Mouse (Mus musculus): ENCODE results near the gene Cd244a.

Cd244a gene

GRCm38 (mm10) chr1:171558898-171559297, at the start of gene Cd244a:
Gene Cd244a, plus strand, starts transcription at chr1:171559193.
- DNase-seq (ENCODE audit: low read depth, low spot score), result no peak

DNA sequence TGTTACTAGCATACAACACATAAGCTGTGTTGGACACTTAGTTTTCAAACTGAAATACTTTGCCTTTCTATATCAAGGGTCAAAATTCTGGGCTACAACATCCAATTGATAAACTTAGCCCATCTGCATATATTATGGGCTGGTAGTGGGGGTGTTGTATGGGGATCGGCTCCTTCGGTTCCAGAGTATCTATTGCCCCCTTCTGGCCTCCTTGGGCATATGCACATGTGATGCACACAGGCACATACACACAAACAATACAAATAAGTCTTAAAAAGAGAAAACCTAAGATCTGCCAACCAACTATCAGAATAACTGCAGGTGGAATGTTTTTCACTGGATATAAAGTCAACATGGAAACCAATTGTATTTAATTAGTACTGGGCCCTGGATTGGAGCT, 45.8 kb upstream of the Cd244a start:
- DNase-seq (ENCODE audit: low read depth, low spot score), result peak; percentile 58

GRCm38 (mm10) chr1:171513760-171514159, 45.2 kb upstream of the Cd244a start:
- no peak for DNase-seq (ENCODE audit: low read depth, low spot score)

DNA sequence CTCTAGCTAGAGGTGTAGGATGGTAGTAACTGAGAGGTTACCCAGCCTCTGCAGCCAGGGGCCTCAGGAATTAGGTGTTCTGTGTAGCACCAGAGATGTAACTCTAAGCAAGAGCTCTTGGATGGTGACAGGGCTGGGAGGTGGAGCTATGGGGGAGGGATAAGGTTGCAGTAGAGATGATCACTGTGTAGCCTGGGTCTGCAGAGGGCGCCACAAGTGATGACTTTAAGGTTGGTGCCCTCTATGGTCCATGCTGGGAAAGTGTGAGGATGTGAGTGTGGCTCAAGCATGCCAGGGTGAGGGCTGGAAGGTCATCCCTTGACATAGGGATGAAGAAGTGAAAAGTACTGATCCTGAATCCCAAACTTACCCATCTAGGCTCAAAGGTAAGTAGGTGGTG, 44.0 kb upstream of the Cd244a start:
- DNase-seq (ENCODE audit: low read depth, low spot score), result peak; percentile 36

DNA sequence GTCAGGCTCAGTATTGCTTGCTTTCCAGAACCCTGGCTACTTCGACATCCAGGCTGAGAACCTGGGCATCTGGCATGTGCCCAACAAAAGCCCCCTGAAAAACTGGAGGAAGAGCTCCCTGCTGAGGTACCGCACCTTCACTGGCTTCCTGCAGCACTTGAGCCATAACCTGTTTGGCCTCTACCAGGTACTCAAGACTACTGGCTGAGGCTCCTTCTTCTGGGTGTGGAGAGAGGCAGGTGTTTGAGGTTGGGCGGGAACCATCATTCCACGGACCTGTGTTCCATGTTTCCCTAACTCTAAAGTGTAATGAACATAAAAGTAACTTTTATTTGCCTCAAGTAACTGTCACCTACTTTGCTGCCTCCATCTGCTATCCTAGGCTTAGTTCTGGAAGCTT, 43.4 kb upstream of the Cd244a start:
- DNase-seq (ENCODE audit: low read depth, low spot score), result no peak

DNA sequence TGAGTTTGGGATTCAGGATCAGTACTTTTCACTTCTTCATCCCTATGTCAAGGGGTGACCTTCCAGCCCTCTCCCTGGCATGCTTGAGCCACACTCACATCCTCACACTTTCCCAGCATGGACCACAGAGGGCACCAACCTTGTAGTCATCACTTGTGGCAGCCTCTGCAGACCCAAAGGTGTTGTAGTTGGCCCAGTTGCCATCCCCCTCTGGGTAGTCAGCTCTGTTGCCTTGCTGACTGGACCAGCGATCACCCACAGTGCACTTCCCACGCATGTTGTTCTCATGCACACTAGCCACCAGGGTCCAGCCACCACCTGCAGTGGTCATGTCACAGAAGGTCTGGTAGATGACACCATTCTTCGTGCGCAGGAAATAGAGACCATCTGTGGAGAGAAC, 27.6 kb upstream of the Cd244a start:
- no peak for DNase-seq (ENCODE audit: low read depth, low spot score)

GRCm38 (mm10) chr1:171532830-171533229, 26.2 kb upstream of the Cd244a start:
- DNase-seq (ENCODE audit: low read depth, low spot score), result no peak

DNA sequence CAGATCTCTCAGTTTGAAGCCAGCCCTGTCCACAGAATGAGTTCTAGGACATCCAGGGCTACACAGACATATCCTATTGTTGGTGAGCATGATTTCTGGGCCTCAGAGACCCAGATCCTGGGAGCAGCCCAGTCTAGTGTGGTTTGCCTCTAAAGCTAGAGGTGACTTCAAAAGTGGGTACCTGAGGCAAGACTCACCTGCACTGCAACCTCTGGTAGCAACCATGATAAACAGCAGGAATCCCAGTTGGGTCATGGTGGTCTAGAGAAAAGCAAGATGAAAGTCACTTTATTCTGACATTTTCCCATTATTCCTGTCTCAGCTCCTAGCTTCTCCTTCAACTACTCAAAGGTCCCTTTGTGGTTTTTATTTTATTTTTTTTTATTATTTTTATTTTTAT, 24.4 kb upstream of the Cd244a start:
- peak; percentile 56 for DNase-seq (ENCODE audit: low read depth, low spot score)

GRCm38 (mm10) chr1:171535194-171535593, 23.8 kb upstream of the Cd244a start, which contains the start of gene Itln1:
Gene Itln1, minus strand, starts transcription at chr1:171535294.
- no peak for DNase-seq (ENCODE audit: low read depth, low spot score)

- peak; percentile 61 for DNase-seq (ENCODE audit: low read depth, low spot score)
Measured at GRCm38 (mm10) chr1:171540694-171541093, 18.3 kb upstream of the Cd244a start.

GRCm38 (mm10) chr1:171551326-171551725, 7.7 kb upstream of the Cd244a start:
- no peak for DNase-seq (ENCODE audit: low read depth, low spot score)

- no peak for DNase-seq (ENCODE audit: low read depth, low spot score)
Measured at GRCm38 (mm10) chr1:171552230-171552629, 6.8 kb upstream of the Cd244a start.

- DNase-seq (ENCODE audit: low read depth, low spot score), result peak; percentile 74
Measured at GRCm38 (mm10) chr1:171553359-171554341, 5.3 kb upstream of the Cd244a start.

GRCm38 (mm10) chr1:171556366-171556765, 2.6 kb upstream of the Cd244a start:
- DNase-seq (ENCODE audit: low read depth, low spot score), result no peak

DNA sequence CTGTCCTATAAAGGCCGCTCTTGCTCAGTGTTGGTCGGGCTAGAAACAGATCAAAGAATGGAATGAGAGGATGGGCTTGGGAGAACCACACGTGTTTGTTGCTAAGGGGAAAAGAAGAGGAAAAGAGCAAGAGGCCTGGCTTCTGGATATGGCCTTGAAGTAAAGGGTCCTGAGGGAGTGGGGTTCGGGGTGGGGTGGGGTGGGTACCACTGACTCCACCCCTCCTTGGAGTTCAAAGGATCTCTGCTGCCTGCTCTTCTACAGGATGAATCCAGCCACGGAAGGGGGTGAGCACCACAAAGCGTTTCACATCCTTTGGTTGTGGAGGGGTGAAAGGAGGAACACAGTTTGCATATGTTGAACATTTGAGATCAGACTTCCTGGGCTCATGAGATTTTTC, 586 bp upstream of the Cd244a start:
- no peak for DNase-seq (ENCODE audit: low read depth, low spot score)

GRCm38 (mm10) chr1:171560262-171560661, 1.3 kb downstream of the Cd244a start:
- DNase-seq (ENCODE audit: low read depth, low spot score), result no peak

- no peak for DNase-seq (ENCODE audit: low read depth, low spot score)
Measured at GRCm38 (mm10) chr1:171561200-171561599, 2.2 kb downstream of the Cd244a start.

DNA sequence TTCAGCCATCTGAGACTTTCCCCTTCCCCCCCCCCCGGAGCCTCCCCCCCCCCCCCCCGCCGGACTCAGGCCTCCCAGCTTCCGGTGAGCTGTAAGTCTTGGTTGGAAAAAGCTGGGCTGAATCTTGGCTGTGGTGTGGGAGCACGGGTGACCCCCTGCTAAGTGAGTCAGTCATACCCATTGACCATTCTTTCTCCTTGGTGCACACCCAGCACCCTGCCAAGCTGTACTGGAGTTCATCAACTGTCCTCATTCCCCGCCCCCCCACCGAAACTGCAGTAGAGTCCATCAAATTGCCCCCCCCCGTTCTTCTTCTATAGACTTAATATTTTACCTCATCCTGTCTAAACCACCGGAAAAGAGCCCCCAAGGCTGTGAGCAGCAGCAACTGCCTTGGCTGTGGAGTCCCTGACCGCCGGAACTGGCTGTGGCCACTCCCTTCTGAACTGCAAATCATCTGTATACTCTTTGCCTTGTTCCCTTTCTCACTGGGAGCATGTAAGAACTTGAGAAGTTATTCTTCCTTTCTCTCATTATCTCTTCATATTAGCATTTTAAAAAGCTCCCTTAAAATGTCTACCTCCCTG, 2.7 kb downstream of the Cd244a start:
- peak; percentile 76 for DNase-seq (ENCODE audit: low read depth, low spot score)

DNA sequence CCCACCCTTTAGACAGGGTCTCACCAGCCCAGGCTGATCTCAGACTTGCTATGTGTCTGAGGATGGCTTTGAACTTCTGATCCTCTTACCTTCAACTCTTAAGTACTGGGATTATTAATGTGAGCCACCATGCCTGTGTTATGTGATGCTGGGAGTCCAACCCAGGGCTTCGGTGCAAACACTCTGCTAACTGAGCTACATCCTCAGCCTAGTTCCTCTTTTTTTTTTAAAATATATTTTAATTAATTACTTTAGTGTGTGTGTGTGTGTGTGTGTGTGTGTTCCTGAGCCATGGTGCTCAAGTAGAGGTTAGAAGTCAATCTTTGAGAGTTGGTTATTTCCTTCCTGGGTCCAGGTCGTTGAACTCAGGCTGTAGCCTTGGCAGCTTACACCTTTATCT, 4.0 kb downstream of the Cd244a start:
- DNase-seq (ENCODE audit: low read depth, low spot score), result no peak

DNA sequence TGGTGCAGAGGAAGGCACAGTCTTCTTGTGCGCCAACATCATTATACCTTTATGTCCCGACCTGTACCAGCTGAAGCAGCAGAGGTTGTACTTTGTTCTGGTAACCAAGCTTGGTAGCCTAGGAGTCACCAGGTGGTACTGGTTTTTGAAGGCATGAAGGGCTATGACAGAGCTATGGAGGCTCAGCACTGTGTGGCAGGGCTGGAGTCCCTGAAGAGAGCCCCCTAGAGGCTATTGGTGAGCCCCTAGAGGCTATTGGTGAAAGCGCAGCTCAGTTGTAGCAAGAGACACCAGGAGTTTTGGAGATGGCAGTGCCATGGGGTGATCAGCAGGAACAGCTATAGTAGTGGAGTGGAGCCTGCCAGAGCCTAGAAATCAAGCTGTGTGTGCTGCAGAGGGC, 5.3 kb downstream of the Cd244a start:
- DNase-seq (ENCODE audit: low read depth, low spot score), result peak; percentile 94

- DNase-seq (ENCODE audit: low read depth, low spot score), result no peak
Measured at GRCm38 (mm10) chr1:171565888-171566287, 6.9 kb downstream of the Cd244a start.

GRCm38 (mm10) chr1:171566777-171567176, 7.8 kb downstream of the Cd244a start:
- peak; percentile 86 for DNase-seq (ENCODE audit: low read depth, low spot score)

DNA sequence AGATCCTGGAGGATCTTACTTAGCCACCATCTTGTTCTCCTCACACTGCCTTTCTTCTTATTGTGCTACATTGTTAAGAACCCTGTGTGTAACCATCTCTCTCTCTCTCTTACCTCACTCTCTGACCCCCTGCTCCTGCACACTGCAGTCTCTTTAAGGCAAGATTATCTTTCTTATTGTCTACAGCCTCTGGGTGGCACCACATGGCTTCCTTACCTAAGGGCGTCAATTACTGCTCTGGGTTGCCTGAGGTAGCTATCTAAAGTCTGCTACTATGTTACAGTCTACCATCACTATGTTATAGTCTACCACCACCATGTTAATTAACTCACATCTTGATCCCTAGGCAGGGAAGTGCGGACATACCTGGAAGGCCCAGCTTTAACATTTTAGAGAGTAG, 9.4 kb downstream of the Cd244a start:
- no peak for DNase-seq (ENCODE audit: low read depth, low spot score)
